ENCODE assay signal across 25 mouse cellular contexts in the genomic region with DNA sequence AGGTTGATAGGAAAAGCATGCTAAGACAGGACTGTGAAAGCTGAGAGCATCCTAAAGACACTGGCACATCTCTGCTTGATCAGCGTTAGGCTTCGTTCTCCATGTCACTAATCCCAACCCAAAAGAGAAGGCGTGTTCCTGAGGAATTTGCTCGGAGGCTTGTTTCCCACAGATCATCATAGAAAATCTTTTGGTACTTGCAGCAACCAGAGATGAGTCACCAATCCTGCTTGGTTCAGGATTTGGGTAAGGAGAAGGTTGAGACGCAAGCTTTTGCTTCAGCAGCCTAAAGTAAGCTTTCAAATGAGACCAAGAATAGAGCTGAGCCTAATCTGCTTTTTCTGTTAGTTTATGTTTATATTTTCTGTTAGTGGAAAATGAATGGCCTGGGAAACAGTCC.
"Had no signal": no experiment of that assay in that cellular context is flagged by ENCODE, and none has a peak within 500 bp of the region (broad histone marks: within the 10 kb centered on the region; RNA-seq: fewer than 3 reads in every experiment).

No protein-coding gene starts in this region.

- H3K4me1 ChIP-seq: heart, embryonic 15.5 days; hindbrain, embryonic 13.5 days; kidney, embryonic 15.5 days; liver, embryonic 13.5 days; liver, embryonic 15.5 days had no signal

- H3K27ac ChIP-seq: heart, adult 2 months; heart, embryonic 13.5 days; heart, embryonic 15.5 days; hindbrain, embryonic 13.5 days; hindbrain, embryonic 15.5 days; hindbrain, postnatal 0 days; kidney, embryonic 15.5 days; kidney, postnatal 0 days; left cerebral cortex, adult 2 months; limb, embryonic 13.5 days; liver, embryonic 13.5 days; liver, embryonic 15.5 days had no signal

- H3K4me3 ChIP-seq: heart, adult 2 months; heart, embryonic 13.5 days; heart, embryonic 15.5 days; hindbrain, embryonic 13.5 days; hindbrain, embryonic 15.5 days; kidney, embryonic 15.5 days; left cerebral cortex, adult 2 months; limb, embryonic 13.5 days; liver, embryonic 13.5 days; liver, embryonic 15.5 days had no signal

- H3K9ac ChIP-seq: heart, embryonic 13.5 days; heart, embryonic 15.5 days; hindbrain, embryonic 13.5 days; hindbrain, embryonic 15.5 days; kidney, embryonic 15.5 days; limb, embryonic 13.5 days; liver, embryonic 13.5 days; liver, embryonic 15.5 days had no signal

- H3K27me3 ChIP-seq: heart, embryonic 13.5 days; heart, embryonic 15.5 days; hindbrain, embryonic 13.5 days; hindbrain, embryonic 15.5 days; kidney, embryonic 15.5 days; limb, embryonic 13.5 days; liver, embryonic 13.5 days; liver, embryonic 15.5 days had no signal

- H3K36me3 ChIP-seq: heart, embryonic 13.5 days; heart, embryonic 15.5 days; hindbrain, embryonic 13.5 days; hindbrain, embryonic 15.5 days; kidney, embryonic 15.5 days; limb, embryonic 13.5 days; liver, embryonic 13.5 days; liver, embryonic 15.5 days had no signal

- H3K4me2 ChIP-seq: heart, embryonic 11.5 days; heart, embryonic 13.5 days; heart, embryonic 15.5 days; hindbrain, embryonic 13.5 days; hindbrain, embryonic 15.5 days; kidney, embryonic 15.5 days; limb, embryonic 13.5 days; liver, embryonic 11.5 days; liver, embryonic 13.5 days; liver, embryonic 15.5 days had no signal

- DNase-seq: gastrocnemius, postnatal 14 days; gastrocnemius, postnatal 36 days; heart, adult 11 months; heart, adult 2 months; heart, postnatal 14 days; heart, postnatal 36 days; kidney, adult 11 months; kidney, adult 2 months; kidney, adult 9 months; kidney, postnatal 14 days; kidney, postnatal 36 days; liver; liver, embryonic 13.5 days had no signal

- H3K9me3 ChIP-seq: heart, embryonic 13.5 days; heart, embryonic 15.5 days; hindbrain, embryonic 13.5 days; hindbrain, embryonic 15.5 days; kidney, embryonic 15.5 days; limb, embryonic 13.5 days; liver, embryonic 13.5 days; liver, embryonic 15.5 days had no signal
